Mouse (Mus musculus) hindbrain, embryonic 13.5 days (tissue): Measurements from ENCODE around the gene Comt. TPM values are rescaled to one million over a fixed set of nuclear protein-coding genes. Genes with fewer than 3 reads are reported as not detected.
A peak's percentile ranks its signal among the peaks of the same experiment; 100 is the strongest.

ENCODE experiments used
- ATAC-seq: fragments of 200-750 bp; cut with Nextera tagmentation; 2 replicates; pipeline ENCODE4 v1.8.0; 2017; ENCODE audit warnings: moderate TSS enrichment; ENCODE audit not compliant: low FRiP score
- H3K27ac ChIP-seq: fragments of 300-500 bp; sonication (generic); 2 replicates; pipeline ENCODE4 v1.5.1; 2015; ENCODE audit warnings: inconsistent platforms, mild to moderate bottlenecking, moderate library complexity
- H3K27me3 ChIP-seq: fragments of 300-500 bp; sonication (generic); 2 replicates; pipeline ENCODE4 v1.6.1; 2015; ENCODE audit warnings: mild to moderate bottlenecking, inconsistent platforms
- H3K36me3 ChIP-seq: fragments of 300-500 bp; sonication (generic); 2 replicates; pipeline ENCODE4 v1.6.1; 2015; ENCODE audit warnings: mild to moderate bottlenecking, inconsistent platforms
- H3K4me1 ChIP-seq: fragments of 300-500 bp; sonication (generic); replicated peaks from 2 replicates; pipeline ENCODE4 v1.6.1; 2015; ENCODE audit warnings: inconsistent platforms
- H3K4me2 ChIP-seq: fragments of 300-500 bp; sonication (generic); 2 replicates; pipeline ENCODE4 v1.6.1; 2015; ENCODE audit warnings: inconsistent platforms, mild to moderate bottlenecking, moderate library complexity
- H3K4me3 ChIP-seq: fragments of 300-500 bp; sonication (generic); 2 replicates; pipeline ENCODE4 v1.5.1; 2015; ENCODE audit warnings: mild to moderate bottlenecking, inconsistent platforms
- H3K9ac ChIP-seq: fragments of 300-500 bp; sonication (generic); 2 replicates; pipeline ENCODE4 v1.6.1; 2015; ENCODE audit warnings: mild to moderate bottlenecking, inconsistent platforms
- H3K9me3 ChIP-seq: fragments of 300-500 bp; sonication (generic); 2 replicates; pipeline ENCODE4 v1.6.1; 2016; ENCODE audit warnings: inconsistent platforms
- WGBS: fragments of 180-500 bp; shearing (Covaris S2); methylation state at CpG from one replicate; pipeline ENCODE4 v1.1.7; 2015; 5-methylcytosine and 5-hydroxymethylcytosine counted together
- polyA plus RNA-seq: library from polyadenylated mRNA; unstranded; fragments of >200 nt; fragmentation: Nextera tagmentation; extraction: Ambion mirVana; gene quantifications from 2 replicates; pipeline ENCODE4 v1.2.1, GENCODE M21; 2015

Gene Comt
- polyA plus RNA-seq, 1 experiment from 2014 or later: 85.9 TPM

DNA sequence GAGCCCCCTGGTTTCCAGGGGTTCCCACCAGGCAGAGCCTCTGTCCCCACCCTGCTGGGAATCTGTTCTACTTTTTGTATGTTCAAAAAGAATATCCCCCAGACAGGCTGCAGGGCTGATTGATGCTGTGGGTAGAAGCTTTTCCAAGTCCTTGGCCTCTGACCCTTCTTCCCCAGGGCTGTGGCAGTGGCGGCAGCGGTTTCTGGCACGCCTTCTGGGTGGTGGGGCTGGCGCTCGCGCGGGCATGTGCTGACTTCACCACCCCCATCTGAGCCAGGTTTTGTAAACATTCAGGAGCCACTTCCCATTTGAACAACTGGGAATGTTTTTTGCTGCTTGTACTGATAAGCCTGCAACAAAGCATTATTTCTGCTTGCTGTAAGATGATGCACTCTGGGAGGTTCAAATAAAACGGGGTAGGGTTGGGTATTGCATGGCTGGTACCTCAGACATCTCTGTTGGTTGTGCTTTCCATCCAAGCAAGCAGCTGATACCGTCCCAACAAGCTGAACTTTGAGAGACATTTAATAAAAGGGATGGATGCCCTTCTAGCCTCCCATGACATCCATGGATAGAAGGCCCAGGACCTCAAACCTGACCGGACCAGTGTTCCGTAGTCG is 32.8 kb upstream of the Comt start:
- ATAC-seq: peak; percentile 43
- peak overlapping the region; percentile 28 for H3K4me3 ChIP-seq
- peak overlapping the region; percentile 74 for H3K27ac ChIP-seq
- peaks cover 26% of the 10 kb centered on the region for H3K4me1 ChIP-seq
- peaks cover 58% of the 10 kb centered on the region for H3K27me3 ChIP-seq
- H3K9me3 ChIP-seq: no peaks in the 10 kb centered on the region
- peaks cover 20% of the 10 kb centered on the region for H3K36me3 ChIP-seq
- peak overlapping the region; percentile 60 for H3K9ac ChIP-seq
- H3K4me2 ChIP-seq: peak overlapping the region; percentile 48
- 8% methylated on average over 12 of the region's 12 CpGs for WGBS

DNA sequence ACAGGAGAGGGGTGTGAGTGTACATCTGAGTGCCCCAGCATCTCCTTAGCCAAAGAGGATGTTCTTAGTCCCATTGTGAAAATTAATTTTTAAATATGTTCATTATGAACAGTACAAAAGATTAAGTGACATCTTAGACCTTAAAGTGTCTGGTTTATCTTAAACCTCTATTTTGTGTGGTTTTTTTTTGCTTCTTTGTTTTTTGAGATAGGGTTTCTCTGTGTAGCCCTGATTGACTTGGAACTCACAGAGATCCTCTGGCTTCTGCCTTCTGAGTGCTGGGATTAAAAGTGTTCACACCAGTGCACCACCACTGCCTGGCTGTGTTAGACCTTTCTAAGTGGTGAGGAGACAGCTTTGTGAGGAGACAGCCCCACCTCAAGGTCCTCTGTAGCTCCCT is 32.0 kb upstream of the Comt start:
- Histone ChIP-seq H3K9me3 (no peaks in the 10 kb centered on the region), H3K36me3 (peaks cover 15% of the 10 kb centered on the region), H3K4me1 (peaks cover 26% of the 10 kb centered on the region), H3K4me3 (no peak overlapping the region), H3K27me3 (peaks cover 59% of the 10 kb centered on the region), H3K9ac (peak overlapping the region; percentile 60; the same call in 1 of the 2 replicates), H3K27ac (no peak overlapping the region), H3K4me2 (no peak overlapping the region)
- ATAC-seq: no peak

DNA sequence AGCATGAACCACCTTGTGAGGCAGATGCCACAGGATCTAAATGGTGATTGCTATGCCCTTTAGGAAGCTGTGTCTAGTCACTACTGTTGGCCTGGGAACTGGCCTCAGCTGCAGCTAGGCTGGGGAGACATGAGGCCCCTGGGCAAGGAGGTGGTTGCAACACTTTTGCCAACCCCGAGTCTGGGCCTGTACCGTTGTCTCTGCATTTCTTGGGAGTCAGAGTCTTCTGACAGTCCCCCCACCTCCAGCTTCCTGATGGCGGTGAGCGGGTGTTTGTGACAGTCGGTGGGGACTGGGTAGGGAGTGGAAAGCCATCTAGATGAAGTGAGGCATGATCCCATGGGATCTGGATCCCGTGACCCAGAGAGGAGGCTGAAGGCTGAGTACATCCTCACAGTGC is 28.8 kb upstream of the Comt start:
- Histone ChIP-seq H3K9ac (no peak overlapping the region), H3K4me3 (no peak overlapping the region), H3K36me3 (peaks cover 22% of the 10 kb centered on the region), H3K9me3 (no peaks in the 10 kb centered on the region), H3K27me3 (peaks cover 35% of the 10 kb centered on the region), H3K27ac (no peak overlapping the region), H3K4me1 (peaks cover 22% of the 10 kb centered on the region), H3K4me2 (no peak overlapping the region)
- no peak for ATAC-seq
- WGBS: 83% methylated on average over 6 of the region's 6 CpGs

DNA sequence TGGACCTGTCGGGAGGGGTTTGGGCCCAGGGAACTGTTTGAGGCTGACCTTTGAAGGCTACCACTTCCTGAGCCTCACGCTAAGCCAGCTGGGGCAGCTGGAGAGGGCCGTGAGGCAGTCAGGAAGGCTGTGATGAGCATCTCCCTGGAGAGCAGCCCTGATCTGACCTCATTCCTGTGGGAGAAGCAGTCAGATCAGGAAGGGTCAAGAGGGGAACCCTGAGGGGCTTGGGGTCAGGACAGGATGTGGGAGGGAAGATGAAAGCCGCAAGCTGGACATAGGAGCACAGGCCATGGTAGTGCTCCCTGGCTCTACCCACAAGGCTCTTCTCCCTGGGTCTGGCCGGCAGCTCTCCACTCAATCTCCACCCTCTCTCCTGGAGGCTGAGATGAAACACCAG is 27.2 kb upstream of the Comt start:
- 48% methylated on average over 5 of the region's 5 CpGs for WGBS
- H3K4me1 ChIP-seq: peaks cover 6% of the 10 kb centered on the region
- H3K36me3 ChIP-seq: peaks cover 22% of the 10 kb centered on the region
- H3K27ac ChIP-seq: no peak overlapping the region
- no peak overlapping the region; the same call in 1 of the 2 replicates for H3K9ac ChIP-seq
- ATAC-seq: no peak
- H3K4me2 ChIP-seq: no peak overlapping the region
- H3K4me3 ChIP-seq: no peak overlapping the region
- H3K27me3 ChIP-seq: peaks cover 33% of the 10 kb centered on the region
- H3K9me3 ChIP-seq: no peaks in the 10 kb centered on the region

DNA sequence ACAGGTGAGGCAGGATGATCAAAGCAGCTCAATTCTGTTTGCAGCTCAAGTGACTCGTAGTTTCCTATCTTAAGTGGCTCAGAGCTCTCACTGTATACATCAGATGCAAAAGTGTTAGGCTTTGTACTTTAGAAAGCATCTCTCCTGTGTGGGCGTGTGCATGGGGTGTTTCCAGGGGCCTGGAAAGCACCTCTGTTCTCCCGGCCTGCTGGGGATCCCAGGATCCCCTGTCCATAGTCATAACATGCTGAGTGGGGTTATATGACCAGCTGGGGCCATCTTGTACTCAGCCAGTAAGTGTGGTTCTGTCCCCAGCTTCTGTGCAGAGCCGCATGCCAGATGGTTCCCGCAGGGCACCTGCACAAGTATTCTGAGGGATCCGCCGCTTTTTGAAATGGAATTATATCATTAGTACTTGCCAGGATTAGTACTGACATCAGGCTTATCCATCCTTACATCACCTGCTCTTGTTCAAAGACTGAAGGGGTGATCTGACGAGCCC is 25.8 kb upstream of the Comt start:
- Histone ChIP-seq H3K4me1 (0 out of 2 replicates have a peak, but pooled peaks cover 5% of the 10 kb centered on the region), H3K4me3 (no peak overlapping the region), H3K27ac (no peak overlapping the region), H3K9ac (peak overlapping the region; percentile 1; the same call in 1 of the 2 replicates), H3K36me3 (peaks cover 19% of the 10 kb centered on the region), H3K9me3 (no peaks in the 10 kb centered on the region), H3K4me2 (no peak overlapping the region), H3K27me3 (peaks cover 21% of the 10 kb centered on the region)
- 80% methylated on average over 8 of the region's 8 CpGs for WGBS
- no peak for ATAC-seq

DNA sequence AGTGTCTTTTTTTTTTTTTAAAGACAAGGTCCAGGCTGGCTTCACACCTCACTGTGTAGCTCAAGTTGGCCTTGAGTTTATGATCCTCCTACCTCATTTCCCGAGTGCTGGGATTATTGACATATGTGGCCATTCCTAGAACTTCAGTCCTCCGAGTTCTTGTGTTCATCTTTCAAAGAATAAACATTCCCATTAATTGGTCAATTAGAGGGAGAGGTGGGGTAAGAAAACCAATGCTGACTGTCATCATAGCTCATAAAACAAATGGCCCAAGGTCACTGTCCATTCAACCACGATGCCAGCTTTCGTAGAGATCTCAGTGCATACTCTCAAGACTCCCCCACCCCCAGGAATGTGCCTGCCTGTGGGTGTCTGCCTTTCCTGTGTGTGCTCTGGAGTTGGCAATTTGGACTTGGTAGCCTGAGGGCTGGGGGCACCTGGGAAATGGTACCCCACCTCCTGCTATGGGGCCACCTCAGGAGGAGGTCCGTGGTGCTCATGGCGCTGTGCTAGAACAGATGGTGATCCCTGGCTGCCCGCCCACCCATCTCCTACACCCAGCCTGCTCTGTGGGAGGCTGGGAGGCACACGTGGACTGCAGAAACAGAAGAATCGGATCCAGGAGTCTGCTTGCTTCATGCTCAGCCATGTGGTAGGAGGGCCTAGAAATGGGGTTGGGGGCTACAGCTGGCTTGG is 25.0 kb upstream of the Comt start:
- Histone ChIP-seq H3K9ac (0 out of 2 replicates have a peak overlapping the region, but pooled peaks have one; percentile 1), H3K4me1 (0 out of 2 replicates have a peak, but pooled peaks cover 5% of the 10 kb centered on the region), H3K4me3 (no peak overlapping the region), H3K27ac (no peak overlapping the region), H3K4me2 (no peak overlapping the region), H3K9me3 (no peaks in the 10 kb centered on the region), H3K27me3 (peaks cover 15% of the 10 kb centered on the region; the same call in 1 of the 2 replicates), H3K36me3 (peaks cover 11% of the 10 kb centered on the region; the same call in 1 of the 2 replicates)
- WGBS: 65% methylated on average over 9 of the region's 9 CpGs
- ATAC-seq: no peak

DNA sequence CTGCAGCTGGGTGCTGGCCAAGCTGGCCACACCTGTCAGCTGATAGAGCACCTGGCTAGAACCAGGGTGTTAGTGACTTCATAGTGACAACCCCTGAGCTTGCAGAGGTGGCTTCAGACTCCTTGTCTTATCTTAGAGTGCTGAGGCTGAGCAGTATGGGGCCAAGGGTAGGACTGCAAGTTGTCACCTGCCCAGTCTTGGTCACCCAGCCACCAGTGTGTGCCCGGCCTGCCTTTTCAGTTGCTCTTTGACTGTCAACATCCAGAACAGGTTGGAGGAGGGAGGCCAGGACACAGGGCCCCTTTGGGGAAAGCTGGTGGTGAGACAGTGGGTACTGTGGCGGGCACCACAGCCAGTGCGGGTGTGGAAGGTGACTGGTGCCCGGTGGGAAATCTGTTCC is 22.4 kb upstream of the Comt start:
- no peaks in the 10 kb centered on the region for H3K9me3 ChIP-seq
- ATAC-seq: no peak
- no peak overlapping the region for H3K4me2 ChIP-seq
- no peak overlapping the region for H3K27ac ChIP-seq
- no peak overlapping the region for H3K9ac ChIP-seq
- 0 out of 2 replicates have a peak, but pooled peaks cover 17% of the 10 kb centered on the region for H3K36me3 ChIP-seq
- H3K4me1 ChIP-seq: 0 out of 2 replicates have a peak, but pooled peaks cover 5% of the 10 kb centered on the region
- H3K4me3 ChIP-seq: no peak overlapping the region
- WGBS: 97% methylated on average over 4 of the region's 4 CpGs
- H3K27me3 ChIP-seq: 0 out of 2 replicates have a peak, but pooled peaks cover 6% of the 10 kb centered on the region

DNA sequence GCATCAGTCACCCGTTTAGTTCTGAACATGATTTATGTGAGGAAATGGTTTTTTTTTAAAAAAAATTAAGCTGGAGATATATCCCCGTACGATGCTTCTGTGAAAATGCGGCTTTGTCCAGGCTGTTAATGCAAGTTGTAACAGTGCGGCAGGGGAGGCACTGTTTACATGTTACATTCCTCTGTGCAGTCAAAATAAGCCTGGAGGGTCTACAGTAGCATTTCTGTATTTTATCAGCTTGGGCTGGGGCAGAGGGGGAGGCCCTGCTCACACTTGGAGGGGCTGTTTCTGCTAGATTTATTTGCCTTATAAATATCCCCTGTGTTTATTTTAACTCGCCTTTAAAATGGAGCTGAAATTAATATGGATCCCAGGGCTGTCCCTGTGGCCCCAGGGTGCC is 21.5 kb upstream of the Comt start:
- Histone ChIP-seq H3K4me2 (no peak overlapping the region), H3K4me1 (0 out of 2 replicates have a peak, but pooled peaks cover 5% of the 10 kb centered on the region), H3K9me3 (no peaks in the 10 kb centered on the region), H3K4me3 (no peak overlapping the region), H3K9ac (no peak overlapping the region), H3K36me3 (0 out of 2 replicates have a peak, but pooled peaks cover 17% of the 10 kb centered on the region), H3K27me3 (0 out of 2 replicates have a peak, but pooled peaks cover 3% of the 10 kb centered on the region), H3K27ac (no peak overlapping the region)
- WGBS: 83% methylated on average over 6 of the region's 6 CpGs
- ATAC-seq: no peak

DNA sequence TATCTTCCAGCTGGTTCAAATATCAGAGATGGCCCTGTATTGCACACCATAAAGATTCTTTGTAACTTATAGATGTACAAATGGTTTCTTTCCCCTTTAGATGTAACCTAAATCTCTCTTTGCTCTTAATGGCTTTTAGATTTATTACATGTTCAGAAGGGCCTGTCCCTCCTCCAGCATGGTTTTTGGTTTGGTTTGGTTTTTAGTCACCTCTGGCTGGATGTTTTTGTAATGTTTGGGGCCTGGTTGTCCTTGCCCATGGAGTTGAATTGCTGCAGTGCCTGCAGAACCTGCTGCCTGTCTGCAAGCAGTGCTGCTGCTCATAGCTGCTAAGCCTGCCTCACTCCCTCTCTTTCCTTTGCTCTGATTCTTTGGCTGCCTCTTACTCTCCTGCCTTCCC is 20.6 kb upstream of the Comt start:
- peaks cover 3% of the 10 kb centered on the region; the same call in 1 of the 2 replicates for H3K27me3 ChIP-seq
- H3K9me3 ChIP-seq: no peaks in the 10 kb centered on the region
- H3K9ac ChIP-seq: no peak overlapping the region
- no peak overlapping the region for H3K27ac ChIP-seq
- 0 out of 2 replicates have a peak, but pooled peaks cover 5% of the 10 kb centered on the region for H3K4me1 ChIP-seq
- H3K4me2 ChIP-seq: no peak overlapping the region
- ATAC-seq: no peak
- 0 out of 2 replicates have a peak, but pooled peaks cover 18% of the 10 kb centered on the region for H3K36me3 ChIP-seq
- no peak overlapping the region for H3K4me3 ChIP-seq

DNA sequence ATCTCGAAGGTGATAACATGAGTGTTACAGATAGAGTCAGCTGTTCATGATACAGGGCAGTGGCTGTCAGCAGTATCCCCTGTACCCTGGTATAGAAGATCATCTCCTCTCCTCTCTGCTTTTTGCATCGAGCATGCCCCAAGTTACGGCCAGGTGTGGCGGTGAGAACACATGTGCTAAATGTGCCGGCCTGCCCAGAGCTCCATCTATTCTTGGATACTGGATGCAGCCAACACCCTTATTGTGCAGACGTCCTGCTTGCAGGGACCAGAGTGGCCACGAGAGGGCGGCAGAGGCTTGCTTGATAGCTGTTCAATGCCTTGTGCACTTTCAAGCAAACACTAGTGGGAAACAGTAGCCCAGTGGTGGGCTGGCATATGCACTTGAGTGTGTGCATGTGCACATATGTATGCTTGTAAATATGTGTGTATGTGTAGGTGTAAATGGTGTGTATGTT is 16.8 kb upstream of the Comt start:
- no peaks in the 10 kb centered on the region for H3K4me1 ChIP-seq
- no peak overlapping the region for H3K4me2 ChIP-seq
- no peaks in the 10 kb centered on the region for H3K9me3 ChIP-seq
- no peak overlapping the region for H3K4me3 ChIP-seq
- H3K27me3 ChIP-seq: no peaks in the 10 kb centered on the region; the same call in 1 of the 2 replicates
- H3K9ac ChIP-seq: no peak overlapping the region
- H3K36me3 ChIP-seq: peaks cover 30% of the 10 kb centered on the region
- WGBS: 30% methylated on average over 8 of the region's 8 CpGs
- ATAC-seq: peak; percentile 86
- H3K27ac ChIP-seq: no peak overlapping the region

DNA sequence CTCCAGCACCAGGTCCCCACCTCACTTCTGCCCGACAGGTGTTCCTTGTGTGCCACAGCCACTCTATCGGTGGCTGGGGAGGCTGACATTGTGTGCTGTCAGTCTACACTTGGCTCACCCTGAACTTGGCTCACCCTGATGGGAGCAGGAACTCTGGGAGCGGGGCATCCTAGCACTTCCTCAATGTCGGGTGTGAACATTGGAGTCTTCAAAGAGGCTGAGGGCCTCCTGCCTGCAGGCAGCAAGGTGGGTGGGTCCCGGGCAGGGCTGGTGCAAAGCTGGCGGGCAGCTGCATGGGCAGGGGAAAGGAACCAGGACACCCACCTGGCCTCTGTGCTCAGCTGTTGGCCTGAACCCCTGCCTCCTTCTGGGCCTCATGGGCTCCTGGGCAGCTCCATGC is 9.5 kb upstream of the Comt start:
- H3K9me3 ChIP-seq: no peaks in the 10 kb centered on the region
- no peaks in the 10 kb centered on the region for H3K27me3 ChIP-seq
- ATAC-seq: no peak
- 90% methylated on average over 4 of the region's 6 CpGs for WGBS
- H3K9ac ChIP-seq: no peak overlapping the region
- H3K4me2 ChIP-seq: no peak overlapping the region
- no peak overlapping the region for H3K27ac ChIP-seq
- H3K36me3 ChIP-seq: peaks cover 35% of the 10 kb centered on the region
- H3K4me1 ChIP-seq: no peaks in the 10 kb centered on the region
- H3K4me3 ChIP-seq: no peak overlapping the region

DNA sequence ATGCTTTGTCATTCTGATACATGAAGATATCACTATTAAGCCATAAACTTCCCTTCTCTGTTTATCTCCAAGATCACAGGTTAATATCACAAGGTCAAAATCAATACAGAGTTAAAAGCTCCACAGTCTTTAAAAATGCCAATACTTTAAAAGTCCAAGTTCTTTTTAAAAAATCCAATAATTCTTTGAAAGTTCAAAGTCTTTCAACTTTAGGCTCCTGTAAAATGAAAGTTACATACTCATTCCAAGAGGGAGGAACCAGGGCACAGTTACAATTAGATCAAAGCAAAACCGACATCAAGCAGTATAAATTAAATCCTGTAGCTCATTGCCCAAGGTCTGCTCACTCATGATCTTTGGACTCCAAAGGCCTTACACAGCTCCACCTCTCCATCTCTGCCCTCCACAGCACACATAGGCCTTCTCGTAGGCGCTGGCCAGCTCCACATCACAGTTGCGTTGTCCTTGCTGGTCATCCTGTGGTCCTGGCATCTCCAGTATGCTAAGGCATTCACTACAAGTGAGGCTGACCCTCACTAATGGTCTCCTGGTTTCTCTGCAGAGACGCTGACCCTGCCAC is 6.8 kb upstream of the Comt start:
- Histone ChIP-seq H3K4me1 (no peaks in the 10 kb centered on the region), H3K9me3 (no peaks in the 10 kb centered on the region), H3K9ac (no peak overlapping the region), H3K36me3 (peaks cover 27% of the 10 kb centered on the region), H3K4me3 (no peak overlapping the region), H3K4me2 (no peak overlapping the region), H3K27me3 (no peaks in the 10 kb centered on the region), H3K27ac (no peak overlapping the region)
- WGBS: 95% methylated on average over 5 of the region's 5 CpGs
- ATAC-seq: no peak
